Mouse (Mus musculus): ENCODE measurements around the gene Cfap45.
A peak's percentile ranks its signal among the peaks of the same experiment; 100 is the strongest.

The Cfap45 gene

GRCm38 (mm10) chr1:172520576-172521440, at the start of gene Cfap45:
Gene Cfap45, plus strand, starts transcription at chr1:172520801.
- peak; percentile 77 for DNase-seq (ENCODE audit: low read depth, low spot score)

GRCm38 (mm10) chr1:172472909-172473308, 47.7 kb upstream of the Cfap45 start:
- DNase-seq (ENCODE audit: low read depth, low spot score) = no peak

DNA sequence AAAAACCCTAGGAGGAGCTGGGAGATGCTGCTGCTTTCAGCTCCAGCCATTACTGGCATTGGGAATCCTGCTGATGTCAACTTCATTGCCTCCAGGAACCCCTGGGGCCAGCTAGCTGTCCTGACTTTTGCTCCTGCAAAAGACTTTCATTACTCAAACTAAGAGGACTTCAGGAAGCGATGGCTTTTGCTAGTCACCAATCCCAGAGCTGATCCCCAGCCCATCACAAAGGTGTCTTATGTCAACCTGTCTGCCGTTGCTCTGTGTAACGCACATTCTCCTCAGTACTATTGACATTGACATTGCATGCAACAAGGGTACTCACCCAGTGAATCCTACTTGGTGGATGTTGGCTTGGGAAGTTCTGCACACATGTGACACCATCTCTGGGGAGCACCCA, 46.4 kb upstream of the Cfap45 start:
- DNase-seq (ENCODE audit: low read depth, low spot score) = no peak

DNA sequence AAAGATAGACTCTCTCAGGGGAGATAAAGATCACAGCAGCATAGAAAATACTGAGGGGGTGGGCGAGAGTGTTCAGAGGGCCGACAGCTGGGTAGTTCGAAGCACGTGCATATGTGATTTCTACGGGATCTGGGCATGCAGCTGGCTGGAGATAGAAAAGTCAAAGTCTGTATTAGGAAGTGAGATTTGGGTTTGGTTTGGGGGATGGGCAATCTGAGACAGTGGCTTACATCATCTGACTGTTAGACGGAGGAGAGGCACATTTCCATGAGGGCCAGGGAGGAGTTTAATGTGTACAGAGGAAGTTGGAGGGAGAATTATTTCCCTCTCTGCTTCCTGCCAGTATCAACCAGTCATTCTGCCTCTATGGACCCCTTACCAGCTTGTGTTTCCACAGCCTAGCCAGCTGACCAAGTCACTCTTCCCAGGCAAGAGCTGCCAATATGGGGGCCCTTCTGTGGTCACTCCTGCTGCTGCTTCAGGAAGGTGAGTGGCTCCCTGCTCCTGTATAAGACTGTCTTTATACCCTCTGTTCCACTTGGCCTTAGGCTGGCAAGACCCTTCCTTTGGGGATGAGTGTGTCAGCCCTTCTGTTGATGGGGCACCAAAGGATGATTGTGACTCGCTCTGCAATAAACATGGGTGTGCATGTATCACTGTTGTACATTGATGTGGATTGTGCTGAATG, 45.4 kb upstream of the Cfap45 start, which contains the start of gene Slamf9:
TSS of gene Slamf9 (plus strand) at position 305 of the 688 bp plus-strand sequence.
- DNase-seq (ENCODE audit: low read depth, low spot score) = no peak

GRCm38 (mm10) chr1:172478020-172478419, 42.6 kb upstream of the Cfap45 start:
- DNase-seq (ENCODE audit: low read depth, low spot score) = no peak

DNA sequence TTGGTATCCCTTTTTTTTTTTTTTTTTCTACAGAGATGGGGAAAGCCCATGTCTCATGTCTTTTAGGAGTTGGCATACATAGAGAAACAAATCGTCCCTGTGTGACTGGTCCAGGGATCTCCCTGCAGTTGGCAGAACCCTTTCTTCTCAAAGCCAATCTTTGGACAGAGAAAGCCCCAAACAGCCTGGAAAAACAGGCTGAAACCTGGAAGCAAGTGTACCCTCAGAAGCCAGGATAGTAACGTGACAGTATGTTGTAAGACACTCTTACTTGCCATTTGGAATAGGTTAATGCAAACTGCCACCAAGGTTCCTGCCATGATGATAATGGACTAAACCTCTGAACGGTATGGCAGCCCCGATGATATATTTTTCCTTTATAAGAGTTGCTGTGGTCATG, 40.2 kb upstream of the Cfap45 start:
- no peak for DNase-seq (ENCODE audit: low read depth, low spot score)

DNA sequence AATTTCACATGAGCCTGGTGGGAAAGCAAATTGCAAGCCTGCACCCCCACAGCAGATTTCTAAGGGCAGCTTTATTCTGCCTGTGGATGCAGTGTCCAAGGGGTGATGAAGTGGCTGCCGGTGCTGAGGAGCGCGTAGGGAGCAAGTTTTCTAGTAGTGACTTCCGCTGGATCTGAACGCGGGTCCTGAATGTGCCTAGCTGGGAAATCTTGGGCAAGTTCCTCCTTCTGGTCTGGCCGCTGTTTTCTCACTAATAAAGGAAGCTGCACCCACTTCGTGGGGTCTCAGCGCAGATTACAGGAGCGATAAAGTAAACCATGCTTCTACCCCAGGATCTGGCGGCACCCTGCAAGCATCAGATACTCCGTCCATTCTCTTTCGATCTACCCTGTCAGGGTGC, 39.5 kb upstream of the Cfap45 start:
- no peak for DNase-seq (ENCODE audit: low read depth, low spot score)

GRCm38 (mm10) chr1:172481540-172482280, 38.9 kb upstream of the Cfap45 start, which contains the start of gene Igsf9:
Gene Igsf9, plus strand, starts transcription at chr1:172481788.
- DNase-seq (ENCODE audit: low read depth, low spot score) = peak; percentile 81

DNA sequence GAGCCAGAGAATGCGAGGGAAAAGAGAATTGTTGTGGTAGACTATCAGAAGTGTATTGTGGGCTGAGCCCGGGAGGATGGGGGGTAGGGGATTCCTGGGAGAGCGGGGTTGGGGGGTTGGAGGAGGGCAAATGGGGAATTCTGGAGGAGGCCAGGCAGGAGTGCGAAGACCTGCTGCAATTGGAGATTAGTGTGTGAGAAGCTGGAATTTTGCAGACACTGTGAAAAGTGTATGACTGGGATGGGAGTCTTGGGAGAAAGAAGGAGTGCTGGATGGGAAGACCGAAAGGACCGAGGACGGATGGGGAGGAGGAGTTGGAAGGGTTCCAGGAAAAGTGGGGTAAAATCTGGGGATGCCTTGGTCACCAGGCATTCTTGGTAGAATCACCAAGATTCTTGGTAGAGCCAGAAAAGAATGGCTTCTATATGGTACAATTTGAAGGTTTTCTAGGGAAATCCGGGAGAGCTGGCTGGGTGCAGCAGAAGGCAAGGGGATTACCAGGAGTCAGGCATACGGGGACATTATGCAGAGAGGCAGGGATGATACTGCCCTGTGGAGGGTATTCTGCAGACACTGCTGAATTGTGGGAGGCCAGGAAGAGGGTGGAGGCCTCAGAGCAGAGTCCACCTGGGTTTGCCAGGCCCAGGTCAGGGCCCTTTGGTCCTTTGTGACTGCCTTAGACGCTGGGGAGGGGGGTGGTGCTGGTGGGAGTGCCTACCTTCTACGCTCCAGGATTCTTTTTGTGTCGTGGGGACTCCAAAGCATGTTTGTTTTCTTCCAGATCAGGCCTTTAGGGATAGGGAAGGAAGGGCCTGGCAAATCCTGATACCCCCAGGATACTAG, 37.9 kb upstream of the Cfap45 start:
- no peak for DNase-seq (ENCODE audit: low read depth, low spot score)

DNA sequence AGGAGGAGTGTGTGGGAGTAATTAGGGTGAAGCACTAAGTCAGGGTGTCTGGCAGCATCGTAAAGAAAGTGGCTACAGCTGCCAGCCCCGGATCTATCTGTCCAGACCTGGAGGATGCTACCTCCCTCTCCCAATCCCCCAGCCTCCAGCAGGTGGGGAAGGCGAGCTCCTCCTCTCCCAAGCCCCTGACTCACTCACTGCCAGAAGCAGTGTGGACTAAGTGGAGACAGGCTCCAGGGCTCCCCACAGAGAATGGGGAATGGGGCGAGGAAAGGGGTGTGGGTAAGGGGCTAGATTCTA, 37.3 kb upstream of the Cfap45 start:
- DNase-seq (ENCODE audit: low read depth, low spot score) = no peak

DNA sequence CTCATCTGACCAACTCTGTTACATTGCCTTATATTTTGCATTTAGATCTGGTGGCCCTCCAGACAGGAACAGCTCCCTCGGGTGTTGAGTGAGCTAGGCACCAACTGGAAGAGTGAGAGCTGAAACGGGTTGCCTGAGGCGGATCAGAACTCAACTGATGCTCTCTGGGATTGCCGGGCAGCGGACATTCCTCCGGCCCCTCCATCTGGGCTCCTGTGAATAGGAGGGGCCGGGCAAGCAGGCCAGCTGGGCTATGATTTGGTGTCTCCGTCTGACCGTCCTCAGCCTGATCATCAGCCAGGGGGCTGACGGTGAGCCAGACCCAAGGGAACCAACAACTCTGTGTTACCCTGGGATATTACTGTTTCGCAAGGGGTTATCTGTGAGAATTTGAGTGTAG, 36.4 kb upstream of the Cfap45 start:
- DNase-seq (ENCODE audit: low read depth, low spot score) = no peak

GRCm38 (mm10) chr1:172484671-172485070, 35.9 kb upstream of the Cfap45 start:
- DNase-seq (ENCODE audit: low read depth, low spot score) = no peak

DNA sequence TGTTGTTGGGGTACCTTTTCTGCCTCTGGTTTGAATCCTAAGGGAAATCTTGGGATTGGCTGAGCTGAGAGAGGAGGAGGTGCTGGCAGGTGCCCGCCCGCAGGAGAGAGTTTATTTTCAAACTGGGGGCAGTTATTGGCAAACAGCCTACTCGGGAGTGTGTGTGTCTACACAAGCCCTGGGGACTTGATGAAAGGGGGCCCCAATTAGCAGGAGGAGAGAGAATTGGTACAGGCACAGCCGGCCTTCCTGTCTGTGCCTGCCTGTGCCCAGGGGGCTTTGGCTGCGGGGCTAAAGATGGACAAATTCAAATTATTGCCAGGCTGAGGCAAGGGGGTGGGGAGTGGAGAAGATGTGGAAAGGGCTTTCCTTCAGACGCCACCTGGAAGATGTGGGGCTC, 34.8 kb upstream of the Cfap45 start:
- no peak for DNase-seq (ENCODE audit: low read depth, low spot score)

- no peak for DNase-seq (ENCODE audit: low read depth, low spot score)
Measured at GRCm38 (mm10) chr1:172486236-172486635, 34.4 kb upstream of the Cfap45 start.

DNA sequence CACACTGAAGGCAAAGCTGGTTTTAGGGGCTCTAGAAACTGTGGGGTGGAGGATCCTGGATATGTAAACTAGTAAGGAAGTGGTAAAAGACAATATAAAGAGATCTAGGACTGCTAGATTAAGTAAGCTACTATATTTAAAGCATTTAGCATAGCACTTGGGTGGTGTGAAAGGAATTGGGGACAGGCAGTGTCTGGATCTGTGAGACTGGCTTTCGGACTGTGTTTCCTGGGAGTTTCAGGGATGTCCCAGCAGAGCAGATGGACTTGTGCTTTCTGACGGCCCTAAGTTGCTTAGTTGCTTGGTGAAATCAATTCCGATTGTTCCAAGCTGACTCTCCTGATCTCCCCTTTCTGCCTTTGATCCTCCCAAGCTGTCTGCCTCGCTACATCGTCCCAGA, 34.0 kb upstream of the Cfap45 start:
- no peak for DNase-seq (ENCODE audit: low read depth, low spot score)

DNA sequence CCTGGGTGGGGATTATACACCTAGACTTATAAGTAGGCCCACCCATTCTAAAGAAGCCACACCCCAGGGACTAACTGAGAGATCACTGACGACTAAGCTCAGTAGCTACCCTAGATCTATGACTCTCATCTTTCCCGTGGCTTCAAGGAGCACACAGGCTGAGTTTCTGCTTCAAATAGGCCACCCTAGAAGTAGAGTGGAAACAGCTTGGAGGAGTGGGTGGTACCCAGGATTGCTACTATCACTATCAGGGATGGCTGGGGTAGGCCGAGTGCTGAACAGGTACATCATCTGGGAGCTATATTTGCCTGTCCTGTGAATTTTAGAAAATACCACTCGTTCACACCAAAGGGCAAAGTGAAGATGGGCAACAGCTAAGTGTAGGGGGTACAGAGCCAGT, 32.7 kb upstream of the Cfap45 start:
- DNase-seq (ENCODE audit: low read depth, low spot score) = no peak

- no peak for DNase-seq (ENCODE audit: low read depth, low spot score)
Measured at GRCm38 (mm10) chr1:172488831-172489230, 31.8 kb upstream of the Cfap45 start.

DNA sequence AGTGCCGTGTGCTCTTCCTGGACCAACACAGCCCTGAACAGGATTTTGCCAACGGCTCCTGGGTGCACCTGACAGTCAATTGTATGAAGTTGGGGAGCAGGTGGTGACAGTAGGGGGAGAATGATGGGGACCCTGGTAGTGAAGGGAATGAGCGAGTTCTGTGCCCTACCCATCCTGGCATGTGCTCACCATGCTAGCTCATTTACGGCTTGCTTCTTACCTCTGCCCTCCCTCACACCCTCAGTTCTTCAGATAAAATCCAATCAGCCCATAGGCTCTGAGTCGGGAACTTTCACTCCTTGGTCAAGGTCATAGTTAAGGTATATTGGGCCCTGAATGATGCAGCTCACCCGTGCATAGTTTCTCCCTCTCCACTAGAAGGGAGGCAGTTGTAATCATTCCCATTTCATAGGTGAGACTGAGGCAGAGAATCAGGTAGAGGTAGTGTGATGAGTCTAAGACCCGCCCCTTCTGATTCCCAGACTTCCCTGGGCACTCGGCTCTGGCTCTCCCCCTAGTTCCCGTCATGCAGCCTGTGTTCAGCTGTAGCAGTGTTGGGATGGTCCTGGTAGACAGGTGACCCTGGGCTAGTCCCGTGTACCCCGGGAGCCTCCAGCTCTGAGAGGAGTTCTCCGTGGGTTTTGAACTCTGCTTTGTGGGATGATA, 30.9 kb upstream of the Cfap45 start:
- no peak for DNase-seq (ENCODE audit: low read depth, low spot score)

DNA sequence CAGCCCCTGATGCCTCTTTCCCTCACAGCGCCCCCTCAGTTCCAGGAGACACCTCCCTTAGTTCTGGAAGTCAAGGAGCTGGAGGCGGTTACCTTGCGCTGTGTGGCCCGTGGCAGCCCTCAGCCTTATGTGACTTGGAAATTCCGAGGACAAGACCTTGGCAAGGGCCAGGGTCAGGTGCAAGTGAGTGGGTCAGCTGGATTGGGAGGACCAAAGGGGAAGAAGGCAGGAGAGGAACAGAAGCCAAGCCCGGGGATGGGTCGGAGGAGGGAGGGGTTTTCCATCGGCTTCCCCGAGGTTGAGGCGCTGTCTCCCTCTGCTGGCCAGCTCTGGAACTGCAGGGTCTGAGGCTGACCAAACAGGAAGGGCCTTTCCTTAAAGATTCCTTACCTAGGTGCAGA, 30.3 kb upstream of the Cfap45 start:
- DNase-seq (ENCODE audit: low read depth, low spot score) = peak; percentile 26

GRCm38 (mm10) chr1:172492047-172492446, 28.6 kb upstream of the Cfap45 start:
- DNase-seq (ENCODE audit: low read depth, low spot score) = no peak

- DNase-seq (ENCODE audit: low read depth, low spot score) = no peak
Measured at GRCm38 (mm10) chr1:172493516-172493915, 27.1 kb upstream of the Cfap45 start.

Measured in telencephalon, adult 2 months (tissue).